Mouse (Mus musculus) spleen, adult 2 months (tissue): Measurements from ENCODE around the gene Olfr653. TPM values are rescaled to one million over a fixed set of nuclear protein-coding genes. Genes with fewer than 3 reads are reported as not detected.

Experiments used
- DNase-seq, 2 experiments: peaks; one replicate each; pipeline versions ENCODE4 v3.0.0 to v3.0.0-alpha.2; 2012 to 2021; ENCODE audit warnings: low spot score in 2 of 2, low read depth in 1 of 2
- H3K27ac ChIP-seq: fragments of 200-500 bp; 2 replicates; pipeline ENCODE4 v1.5.1; 2012; ENCODE audit warnings: low read length, inconsistent platforms; ENCODE audit not compliant: insufficient read depth
- H3K27me3 ChIP-seq: fragments of 200-500 bp; 2 replicates; pipeline ENCODE4 v1.6.1; 2012; ENCODE audit warnings: mild to moderate bottlenecking, moderate library complexity, low read length, inconsistent platforms; ENCODE audit not compliant: control insufficient read depth, insufficient read depth
- H3K36me3 ChIP-seq: fragments of 200-500 bp; 2 replicates; pipeline ENCODE4 v1.6.1; 2012; ENCODE audit warnings: mild to moderate bottlenecking, low read length, inconsistent platforms; ENCODE audit not compliant: control insufficient read depth, insufficient read depth
- H3K4me1 ChIP-seq: fragments of 200-500 bp; 2 replicates; pipeline ENCODE4 v1.6.1; 2011; ENCODE audit warnings: inconsistent platforms; ENCODE audit not compliant: control insufficient read depth, insufficient read depth, insufficient read length
- H3K4me3 ChIP-seq: fragments of 200-500 bp; 2 replicates; pipeline ENCODE4 v1.5.1; 2011; ENCODE audit warnings: mild to moderate bottlenecking, inconsistent platforms; ENCODE audit not compliant: insufficient read depth, insufficient read length; ENCODE audit errors: extremely low read depth
- CTCF ChIP-seq: fragments of 200-500 bp; IDR thresholded peaks from 2 replicates; pipeline ENCODE4 v1.5.1; 2011; ENCODE audit warnings: mild to moderate bottlenecking, inconsistent platforms; ENCODE audit not compliant: insufficient read depth, insufficient read length, insufficient replicate concordance; ENCODE audit errors: extremely low read depth
- POLR2A ChIP-seq: fragments of 200-500 bp; IDR thresholded peaks from 2 replicates; pipeline ENCODE4 v1.6.1; 2011; ENCODE audit warnings: low read depth, low read length, inconsistent platforms
- WGBS: fragments of 180-500 bp; shearing (Covaris S2); methylation state at CpG from one replicate; pipeline ENCODE4 v1.1.7; 2018; 5-methylcytosine and 5-hydroxymethylcytosine counted together
- polyA plus RNA-seq: library from polyadenylated mRNA; depleted of rRNA; stranded (reverse); fragments of >200 nt; gene quantifications from 2 replicates; pipeline ENCODE4 v1.2.3, GENCODE M21; 2012; rRNA removed

Olfr653 gene
- polyA plus RNA-seq, 1 experiment: not detected

DNA sequence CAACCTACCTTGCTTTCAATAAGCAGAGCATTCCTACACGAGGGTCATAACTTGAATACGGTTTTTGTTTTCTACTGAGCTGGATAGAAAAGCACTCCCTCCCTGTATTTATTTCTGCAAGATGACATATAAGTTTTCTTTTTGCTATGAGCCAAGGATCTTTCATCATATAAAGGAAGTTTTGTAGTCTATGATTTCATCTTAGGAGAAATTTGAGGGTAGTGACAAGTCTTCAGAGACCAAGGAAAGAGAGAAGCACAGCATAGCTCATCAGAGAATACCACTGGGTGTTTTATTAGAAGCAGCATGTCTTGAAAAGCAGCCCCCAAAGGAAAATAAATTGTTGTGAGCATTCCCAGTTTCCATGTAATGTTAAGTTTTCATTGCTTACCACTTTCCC lies 24.6 kb downstream of the Olfr653 start, which contains the start of gene Olfr655:
Olfr655 (minus strand) TSS at position 101 of the 400 bp plus-strand sequence.
- H3K4me3 ChIP-seq: no peak within 1 kb of the TSS
- no peaks in the 10 kb centered on the region for H3K4me1 ChIP-seq
- no peaks in the 10 kb centered on the region for H3K36me3 ChIP-seq
- 89% methylated on average over 2 of the region's 2 CpGs for WGBS
- TF ChIP-seq POLR2A: no peak
- no peak for TF ChIP-seq CTCF
- DNase-seq: no peak
- H3K27me3 ChIP-seq: no peaks in the 10 kb centered on the region
- no peak within 1 kb of the TSS for H3K27ac ChIP-seq

GRCm38 (mm10) chr7:104603173-104603572 lies 26.1 kb downstream of the Olfr653 start:
- no peak for TF ChIP-seq POLR2A
- TF ChIP-seq CTCF: peak; percentile 73; the same call in 1 of the 2 replicates
- 14% methylated on average over 3 of the region's 3 CpGs for WGBS
- H3K27me3 ChIP-seq: no peaks in the 10 kb centered on the region
- no peaks in the 10 kb centered on the region for H3K4me1 ChIP-seq
- no peaks in the 10 kb centered on the region for H3K36me3 ChIP-seq
- H3K27ac ChIP-seq: no peak overlapping the region
- H3K4me3 ChIP-seq: no peak overlapping the region
- DNase-seq: peak; percentile 33 to 57

DNA sequence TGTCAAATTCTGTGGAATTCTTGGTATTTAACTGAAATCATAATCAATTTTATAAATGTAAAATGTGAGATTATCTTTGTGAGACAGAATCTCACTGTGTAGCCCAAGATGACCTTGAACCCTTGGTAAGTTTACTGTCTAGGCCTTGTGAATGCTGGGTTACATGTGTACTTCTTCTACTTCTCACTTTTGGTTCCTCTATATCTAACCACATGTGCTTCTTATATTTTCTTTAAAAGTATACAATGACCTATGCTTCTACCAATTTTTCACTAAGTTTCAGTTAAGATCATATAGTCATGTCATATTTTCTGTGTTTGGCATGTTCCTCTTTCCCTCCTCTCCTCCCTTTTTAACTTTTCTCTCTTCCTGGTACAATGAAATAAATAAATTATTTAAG lies 27.6 kb downstream of the Olfr653 start:
- Histone ChIP-seq H3K4me3 (no peak overlapping the region), H3K27me3 (no peaks in the 10 kb centered on the region), H3K36me3 (no peaks in the 10 kb centered on the region), H3K4me1 (no peaks in the 10 kb centered on the region), H3K27ac (no peak overlapping the region)
- DNase-seq: no peak
- TF ChIP-seq POLR2A (no peak), CTCF (no peak)

DNA sequence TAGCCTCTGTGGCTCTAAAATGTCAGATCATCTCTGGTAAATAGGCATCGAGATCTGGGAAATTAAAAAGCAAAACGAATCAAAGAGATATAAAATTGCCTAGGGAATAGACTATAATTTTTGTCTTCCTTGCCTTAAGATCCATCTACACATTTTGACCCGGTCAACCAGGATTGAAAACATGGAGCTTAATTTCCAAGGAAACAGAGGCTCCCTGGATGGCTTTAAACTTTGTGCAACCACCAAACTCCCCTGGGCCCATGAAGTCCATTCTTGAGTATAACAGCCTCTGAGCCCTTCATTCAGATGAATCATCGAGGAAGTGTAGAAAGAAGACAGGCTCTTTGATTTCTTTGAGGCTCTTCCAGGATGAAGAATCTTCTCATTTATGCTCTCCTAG lies 36.5 kb downstream of the Olfr653 start, which contains the start of gene Olfr656:
Olfr656 (plus strand) TSS at position 301 of the 400 bp plus-strand sequence.
- Histone ChIP-seq H3K4me3 (no peak within 1 kb of the TSS), H3K36me3 (no peaks in the 10 kb centered on the region), H3K4me1 (no peaks in the 10 kb centered on the region), H3K27ac (no peak within 1 kb of the TSS), H3K27me3 (no peaks in the 10 kb centered on the region)
- no peak for TF ChIP-seq CTCF
- TF ChIP-seq POLR2A: no peak
- 85% methylated on average over 4 of the region's 4 CpGs for WGBS
- DNase-seq: no peak

DNA sequence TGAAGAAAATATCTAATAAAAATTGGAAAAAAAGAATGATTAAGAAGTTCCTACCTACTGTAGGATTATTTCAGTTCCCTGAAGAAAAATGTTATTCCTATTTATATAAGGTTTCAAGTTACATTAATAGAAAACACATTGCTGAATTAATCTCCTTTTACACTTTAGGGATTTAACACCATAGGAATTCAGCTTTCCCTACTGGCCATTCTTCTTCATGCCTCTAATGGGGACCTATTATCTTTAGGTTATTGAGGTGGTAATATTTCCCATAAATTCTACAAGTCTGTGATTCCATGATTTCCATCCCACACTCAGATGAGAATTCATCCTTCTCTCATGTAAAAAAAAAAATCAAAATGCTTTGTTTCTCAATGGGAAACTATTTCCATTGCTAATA lies 47.4 kb downstream of the Olfr653 start, which contains the start of gene Olfr657:
Olfr657 (plus strand) TSS at position 301 of the 400 bp plus-strand sequence.
- TF ChIP-seq POLR2A: no peak
- TF ChIP-seq CTCF: no peak
- H3K27ac ChIP-seq: no peak within 1 kb of the TSS
- no peaks in the 10 kb centered on the region for H3K36me3 ChIP-seq
- DNase-seq: no peak
- H3K4me3 ChIP-seq: no peak within 1 kb of the TSS
- no peaks in the 10 kb centered on the region for H3K27me3 ChIP-seq
- H3K4me1 ChIP-seq: no peaks in the 10 kb centered on the region

Other genes starting within 250 kb of the Olfr653 start
- 5.7 and 6.7 TPM in 2 replicates for gene Trim34b, start 247.8 kb upstream of the Olfr653 start, polyA plus RNA-seq
- gene Trim12c, start 224.0 kb upstream of the Olfr653 start, polyA plus RNA-seq: 4.9 and 5.0 TPM in 2 replicates
- 2.8 and 3.5 TPM in 2 replicates for gene Trim30b, start 207.4 kb upstream of the Olfr653 start, polyA plus RNA-seq
- 0.49 and 0.51 TPM in 2 replicates for gene Trim30c, start 176.5 kb upstream of the Olfr653 start, polyA plus RNA-seq
- gene Trim30a, start 112.1 kb upstream of the Olfr653 start, polyA plus RNA-seq: 8.1 and 8.8 TPM in 2 replicates
- gene Trim30d, start 69.5 kb upstream of the Olfr653 start, polyA plus RNA-seq: 2.8 and 2.9 TPM in 2 replicates
- not detected in 2 replicates for gene Olfr651, start 27.2 kb upstream of the Olfr653 start, polyA plus RNA-seq
- not detected in 2 replicates for gene Olfr652, start 16.4 kb upstream of the Olfr653 start, polyA plus RNA-seq
- not detected in 2 replicates for gene Olfr654, start 9.7 kb downstream of the Olfr653 start, polyA plus RNA-seq
- not detected in 2 replicates for gene Olfr655, start 24.5 kb downstream of the Olfr653 start, polyA plus RNA-seq
- gene Olfr656, start 36.6 kb downstream of the Olfr653 start, polyA plus RNA-seq: not detected in 2 replicates
- gene Olfr657, start 47.5 kb downstream of the Olfr653 start, polyA plus RNA-seq: not detected in 2 replicates
- 0.05 and 0.06 TPM in 2 replicates for gene Olfr658, start 70.0 kb downstream of the Olfr653 start, polyA plus RNA-seq
- not detected in 2 replicates for gene Olfr659, start 89.4 kb downstream of the Olfr653 start, polyA plus RNA-seq
- not detected in 2 replicates for gene Olfr661, start 109.2 kb downstream of the Olfr653 start, polyA plus RNA-seq
- not detected in 2 replicates for gene Usp17le, start 200.2 kb downstream of the Olfr653 start, polyA plus RNA-seq